Mouse (Mus musculus) midbrain, embryonic 10.5 days (tissue): ENCODE data around the gene Coro2b. TPM values are rescaled to one million over a fixed set of nuclear protein-coding genes. Genes with fewer than 3 reads are reported as not detected.

Experiments
- DNase-seq: peaks from one replicate; pipeline ENCODE4 v3.0.0-alpha.2; 2017; ENCODE audit warnings: low spot score
- H3K27ac ChIP-seq: fragments of 300-500 bp; sonication (generic); replicated peaks from 2 replicates; pipeline ENCODE4 v1.5.1; 2016; ENCODE audit warnings: mild to moderate bottlenecking
- H3K27me3 ChIP-seq: fragments of 300-500 bp; sonication (generic); 2 replicates; pipeline ENCODE4 v1.6.1; 2016; ENCODE audit warnings: low read depth, mild to moderate bottlenecking; ENCODE audit not compliant: poor library complexity, severe bottlenecking
- H3K36me3 ChIP-seq: fragments of 300-500 bp; sonication (generic); 2 replicates; pipeline ENCODE4 v1.6.1; 2016; ENCODE audit warnings: mild to moderate bottlenecking, moderate library complexity
- H3K4me1 ChIP-seq: fragments of 300-500 bp; sonication (generic); 2 replicates; pipeline ENCODE4 v1.6.1; 2016
- H3K4me3 ChIP-seq: fragments of 300-500 bp; sonication (generic); 2 replicates; pipeline ENCODE4 v1.5.1; 2016; ENCODE audit warnings: mild to moderate bottlenecking, moderate library complexity
- H3K9me3 ChIP-seq: fragments of 300-500 bp; sonication (generic); replicated peaks from 2 replicates; pipeline ENCODE4 v1.6.1; 2016; ENCODE audit warnings: mild to moderate bottlenecking
- WGBS: fragments of 180-500 bp; shearing (Covaris S2); methylation state at CpG from one replicate; pipeline ENCODE4 v1.1.7; 2016; 5-methylcytosine and 5-hydroxymethylcytosine counted together
- polyA plus RNA-seq: library from polyadenylated mRNA; unstranded; fragments of >200 nt; fragmentation: Nextera tagmentation; extraction: Ambion mirVana; gene quantifications from 2 replicates; pipeline ENCODE4 v1.2.1, GENCODE M21; 2016

Coro2b gene
- polyA plus RNA-seq, 1 experiment from 2014 or later, result 12.8 TPM

GRCm38 (mm10) chr9:62438755-62439101, 98.1 kb downstream of the Coro2b start:
- H3K36me3 ChIP-seq, result no peaks in the 10 kb centered on the region
- no peaks in the 10 kb centered on the region for H3K9me3 ChIP-seq
- H3K4me3 ChIP-seq, result no peak overlapping the region
- DNase-seq, result no peak
- H3K27me3 ChIP-seq, result no peaks in the 10 kb centered on the region
- WGBS, result 54% methylated on average over 3 of the region's 3 CpGs
- peak overlapping the region; percentile 69 for H3K27ac ChIP-seq
- peaks cover 26% of the 10 kb centered on the region for H3K4me1 ChIP-seq

- no peaks in the 10 kb centered on the region for H3K9me3 ChIP-seq
- no peaks in the 10 kb centered on the region for H3K36me3 ChIP-seq
- no peak for DNase-seq
- peaks cover 27% of the 10 kb centered on the region for H3K4me1 ChIP-seq
- no peaks in the 10 kb centered on the region for H3K27me3 ChIP-seq
- 80% methylated on average over 5 of the region's 5 CpGs for WGBS
- H3K4me3 ChIP-seq, result no peak overlapping the region
- H3K27ac ChIP-seq, result peak overlapping the region; percentile 69
Observed at GRCm38 (mm10) chr9:62438085-62438754, 98.6 kb downstream of the Coro2b start.

- Histone ChIP-seq H3K27me3 (no peaks in the 10 kb centered on the region), H3K36me3 (no peaks in the 10 kb centered on the region), H3K4me3 (no peak overlapping the region), H3K9me3 (no peaks in the 10 kb centered on the region), H3K4me1 (peaks cover 35% of the 10 kb centered on the region), H3K27ac (no peak overlapping the region)
- WGBS, result 93% methylated on average over 7 of the region's 7 CpGs
- DNase-seq, result no peak
Observed at GRCm38 (mm10) chr9:62437446-62437845, 99.4 kb downstream of the Coro2b start.

GRCm38 (mm10) chr9:62435613-62436318, 101.1 kb downstream of the Coro2b start:
- Histone ChIP-seq H3K27me3 (no peaks in the 10 kb centered on the region), H3K27ac (peak overlapping the region; percentile 65), H3K4me1 (peaks cover 41% of the 10 kb centered on the region), H3K36me3 (peaks cover 7% of the 10 kb centered on the region), H3K4me3 (peak overlapping the region; percentile 12; the same call in 1 of the 2 replicates), H3K9me3 (no peaks in the 10 kb centered on the region)
- peak; percentile 83 for DNase-seq
- 31% methylated on average over 11 of the region's 12 CpGs for WGBS

GRCm38 (mm10) chr9:62432261-62433060, 104.4 kb downstream of the Coro2b start:
- 78% methylated on average over 15 of the region's 15 CpGs for WGBS
- H3K9me3 ChIP-seq, result no peaks in the 10 kb centered on the region
- H3K4me1 ChIP-seq, result peaks cover 31% of the 10 kb centered on the region
- DNase-seq, result no peak
- H3K27ac ChIP-seq, result peak overlapping the region; percentile 52
- H3K27me3 ChIP-seq, result no peaks in the 10 kb centered on the region
- H3K4me3 ChIP-seq, result no peak overlapping the region
- H3K36me3 ChIP-seq, result peaks cover 31% of the 10 kb centered on the region

GRCm38 (mm10) chr9:62430741-62431140, 106.1 kb downstream of the Coro2b start:
- H3K36me3 ChIP-seq, result peaks cover 45% of the 10 kb centered on the region
- DNase-seq, result no peak
- no peak overlapping the region for H3K4me3 ChIP-seq
- no peaks in the 10 kb centered on the region for H3K9me3 ChIP-seq
- H3K27ac ChIP-seq, result no peak overlapping the region
- H3K4me1 ChIP-seq, result peaks cover 22% of the 10 kb centered on the region
- H3K27me3 ChIP-seq, result no peaks in the 10 kb centered on the region
- 90% methylated on average over 4 of the region's 4 CpGs for WGBS

- Histone ChIP-seq H3K27ac (no peak overlapping the region), H3K9me3 (no peaks in the 10 kb centered on the region), H3K4me3 (no peak overlapping the region), H3K4me1 (peaks cover 2% of the 10 kb centered on the region; the same call in 1 of the 2 replicates), H3K27me3 (no peaks in the 10 kb centered on the region), H3K36me3 (peaks cover 70% of the 10 kb centered on the region)
- WGBS, result 88% methylated on average over 8 of the region's 8 CpGs
- DNase-seq, result no peak
Observed at GRCm38 (mm10) chr9:62427010-62427409, 109.8 kb downstream of the Coro2b start.

- WGBS, result 92% methylated on average over 6 of the region's 6 CpGs
- H3K27ac ChIP-seq, result no peak overlapping the region
- peaks cover 70% of the 10 kb centered on the region for H3K36me3 ChIP-seq
- DNase-seq, result no peak
- no peaks in the 10 kb centered on the region for H3K9me3 ChIP-seq
- H3K27me3 ChIP-seq, result no peaks in the 10 kb centered on the region
- peaks cover under 1% of the 10 kb centered on the region for H3K4me1 ChIP-seq
- no peak overlapping the region for H3K4me3 ChIP-seq
Observed at GRCm38 (mm10) chr9:62426531-62426930, 110.3 kb downstream of the Coro2b start.

GRCm38 (mm10) chr9:62426021-62426420, 110.8 kb downstream of the Coro2b start:
- H3K9me3 ChIP-seq, result no peaks in the 10 kb centered on the region
- H3K4me1 ChIP-seq, result peaks cover 6% of the 10 kb centered on the region
- H3K36me3 ChIP-seq, result peaks cover 65% of the 10 kb centered on the region
- no peak overlapping the region for H3K27ac ChIP-seq
- H3K4me3 ChIP-seq, result no peak overlapping the region
- 94% methylated on average over 19 of the region's 19 CpGs for WGBS
- no peak for DNase-seq
- no peaks in the 10 kb centered on the region for H3K27me3 ChIP-seq

GRCm38 (mm10) chr9:62425265-62425664, 111.6 kb downstream of the Coro2b start:
- no peaks in the 10 kb centered on the region; the same call in 1 of the 2 replicates for H3K27me3 ChIP-seq
- no peak for DNase-seq
- WGBS, result 77% methylated on average over 5 of the region's 5 CpGs
- peaks cover 58% of the 10 kb centered on the region for H3K36me3 ChIP-seq
- H3K4me3 ChIP-seq, result no peak overlapping the region
- H3K27ac ChIP-seq, result peak overlapping the region; percentile 19; the same call in 1 of the 2 replicates
- H3K4me1 ChIP-seq, result peaks cover 13% of the 10 kb centered on the region
- H3K9me3 ChIP-seq, result no peaks in the 10 kb centered on the region

GRCm38 (mm10) chr9:62423871-62424270, 113.0 kb downstream of the Coro2b start:
- Histone ChIP-seq H3K36me3 (peaks cover 51% of the 10 kb centered on the region), H3K4me1 (peaks cover 17% of the 10 kb centered on the region), H3K27me3 (no peaks in the 10 kb centered on the region; the same call in 1 of the 2 replicates), H3K9me3 (no peaks in the 10 kb centered on the region; the same call in 1 of the 2 replicates), H3K27ac (no peak overlapping the region), H3K4me3 (no peak overlapping the region)
- no peak for DNase-seq
- 96% methylated on average over 10 of the region's 10 CpGs for WGBS

- Histone ChIP-seq H3K27me3 (no peaks in the 10 kb centered on the region; the same call in 1 of the 2 replicates), H3K36me3 (peaks cover 43% of the 10 kb centered on the region), H3K9me3 (no peaks in the 10 kb centered on the region; the same call in 1 of the 2 replicates), H3K4me3 (no peak overlapping the region), H3K27ac (no peak overlapping the region), H3K4me1 (peaks cover 17% of the 10 kb centered on the region)
- WGBS, result 91% methylated on average over 10 of the region's 10 CpGs
- DNase-seq, result no peak
Observed at GRCm38 (mm10) chr9:62422926-62423325, 113.9 kb downstream of the Coro2b start.
